Comparison of ENCODE assay signal across 18 mouse cellular contexts in genomic region chr12:79609399-79610010, GRCm38 (mm10).
DNase-seq lines count a peak whose midpoint lies in the region; ATAC-seq lines count a peak whose summit lies in the region.
"Had no signal": no experiment of that assay in that cellular context is flagged by ENCODE, and none has a peak within 500 bp of the region (broad histone marks: within the 10 kb centered on the region; RNA-seq: fewer than 3 reads in every experiment).

No protein-coding gene starts in this region.

- no peak overlapping the region for H3K9ac ChIP-seq in forebrain, embryonic 14.5 days (ENCODE audit: low read length)
- no peak overlapping the region for H3K9ac ChIP-seq in forebrain, embryonic 13.5 days
- H3K9ac ChIP-seq in neural tube, embryonic 11.5 days (ENCODE audit: low read length): no peak overlapping the region
- H3K9ac ChIP-seq in neural tube, embryonic 15.5 days (replicated peaks): no peak overlapping the region
- no peak overlapping the region for H3K9ac ChIP-seq in limb, embryonic 15.5 days
- H3K9ac ChIP-seq: embryonic facial prominence, embryonic 15.5 days; neural tube, embryonic 13.5 days had no signal

- no peak overlapping the region for H3K27ac ChIP-seq in forebrain, embryonic 14.5 days (ENCODE audit: low read depth, low read length)
- H3K27ac ChIP-seq in forebrain, embryonic 13.5 days: no peak overlapping the region
- H3K27ac ChIP-seq in neural tube, embryonic 11.5 days (ENCODE audit: low read depth, low read length): no peak overlapping the region
- no peak overlapping the region for H3K27ac ChIP-seq in neural tube, embryonic 15.5 days (replicated peaks)
- H3K27ac ChIP-seq in limb, embryonic 15.5 days: 0 out of 2 replicates have a peak overlapping the region, but pooled peaks have one; percentile 59
- H3K27ac ChIP-seq: embryonic facial prominence, embryonic 15.5 days; left cerebral cortex, adult 2 months; neural tube, embryonic 13.5 days had no signal

- H3K9me3 ChIP-seq in forebrain, embryonic 14.5 days (replicated peaks; ENCODE audit: control insufficient read depth, low read length): no peaks in the 10 kb centered on the region
- no peaks in the 10 kb centered on the region for H3K9me3 ChIP-seq in forebrain, embryonic 13.5 days (replicated peaks)
- no peaks in the 10 kb centered on the region for H3K9me3 ChIP-seq in neural tube, embryonic 11.5 days (ENCODE audit: control insufficient read depth, low read length)
- H3K9me3 ChIP-seq in neural tube, embryonic 15.5 days (replicated peaks): no peaks in the 10 kb centered on the region
- H3K9me3 ChIP-seq in limb, embryonic 15.5 days: no peaks in the 10 kb centered on the region
- H3K9me3 ChIP-seq: embryonic facial prominence, embryonic 15.5 days; neural tube, embryonic 13.5 days had no signal

- H3K27me3 ChIP-seq in forebrain, embryonic 14.5 days (replicated peaks; ENCODE audit: control insufficient read depth, insufficient read depth, low read length): no peaks in the 10 kb centered on the region
- H3K27me3 ChIP-seq in forebrain, embryonic 13.5 days: no peaks in the 10 kb centered on the region
- no peaks in the 10 kb centered on the region for H3K27me3 ChIP-seq in neural tube, embryonic 11.5 days (ENCODE audit: control insufficient read depth, insufficient read depth, low read length)
- H3K27me3 ChIP-seq in neural tube, embryonic 15.5 days (replicated peaks): no peaks in the 10 kb centered on the region
- H3K27me3 ChIP-seq in limb, embryonic 15.5 days: no peaks in the 10 kb centered on the region
- H3K27me3 ChIP-seq: embryonic facial prominence, embryonic 15.5 days had no signal

- H3K4me2 ChIP-seq in forebrain, embryonic 14.5 days (ENCODE audit: low read length): no peak overlapping the region
- no peak overlapping the region for H3K4me2 ChIP-seq in forebrain, embryonic 13.5 days
- no peak overlapping the region for H3K4me2 ChIP-seq in neural tube, embryonic 11.5 days (ENCODE audit: low read depth)
- H3K4me2 ChIP-seq in neural tube, embryonic 15.5 days: no peak overlapping the region
- H3K4me2 ChIP-seq in limb, embryonic 15.5 days: no peak overlapping the region
- H3K4me2 ChIP-seq: embryonic facial prominence, embryonic 15.5 days; neural tube, embryonic 13.5 days had no signal

- no peak for ATAC-seq in forebrain, embryonic 14.5 days
- ATAC-seq in forebrain, embryonic 13.5 days: no peak
- peak; percentile 85 for ATAC-seq in neural tube, embryonic 11.5 days (ENCODE audit: insufficient read depth, low FRiP score, low TSS enrichment)
- no peak for ATAC-seq in neural tube, embryonic 15.5 days (ENCODE audit: low FRiP score)
- ATAC-seq in limb, embryonic 15.5 days (ENCODE audit: insufficient number of reproducible peaks, low FRiP score, low TSS enrichment, low read depth): no peak
- ATAC-seq in megakaryocyte-erythroid progenitor cell, adult 5-6 weeks (replicated peaks; ENCODE audit: low FRiP score, low TSS enrichment, poor library complexity, severe bottlenecking): no peak
- ATAC-seq: activated CD4-positive, CD25-positive, alpha-beta regulatory T cell, adult 4 months had no signal

- 30% methylated on average over 8 of the region's 8 CpGs for WGBS in forebrain, embryonic 14.5 days
- 30% methylated on average over 8 of the region's 8 CpGs for WGBS in forebrain, embryonic 13.5 days
- 41% methylated on average over 8 of the region's 8 CpGs for WGBS in neural tube, embryonic 11.5 days
- WGBS in neural tube, embryonic 15.5 days: 34% methylated on average over 8 of the region's 8 CpGs
- WGBS in limb, embryonic 15.5 days: 85% methylated on average over 8 of the region's 8 CpGs

- H3K4me1 ChIP-seq in forebrain, embryonic 14.5 days (ENCODE audit: control insufficient read depth, insufficient read depth, low read length): peaks cover 20% of the 10 kb centered on the region
- H3K4me1 ChIP-seq in forebrain, embryonic 13.5 days: peaks cover 44% of the 10 kb centered on the region
- H3K4me1 ChIP-seq in neural tube, embryonic 11.5 days (ENCODE audit: control insufficient read depth, insufficient read depth, low read length): peaks cover 17% of the 10 kb centered on the region
- H3K4me1 ChIP-seq in neural tube, embryonic 15.5 days: peaks cover 22% of the 10 kb centered on the region
- H3K4me1 ChIP-seq in limb, embryonic 15.5 days: peaks cover 48% of the 10 kb centered on the region

- peak; percentile 39 for DNase-seq in forebrain, embryonic 14.5 days (ENCODE audit: low spot score)
- peak; percentile 64 for DNase-seq in neural tube, embryonic 11.5 days (ENCODE audit: low spot score)
- DNase-seq in retina, postnatal 1 day: peak; percentile 95
- no peak for DNase-seq in yolk sac, embryonic 10.5 days (ENCODE audit: low spot score)
- DNase-seq: B cell, adult 2 months; cerebellum, adult 9-11 months; heart, adult 11 months; heart, postnatal 14 days; kidney, adult 11 months; right cerebral cortex, adult 18-20 months had no signal

- no peak overlapping the region for H3K4me3 ChIP-seq in forebrain, embryonic 14.5 days (ENCODE audit: low read depth, low read length)
- H3K4me3 ChIP-seq in forebrain, embryonic 13.5 days: no peak overlapping the region
- no peak overlapping the region for H3K4me3 ChIP-seq in neural tube, embryonic 11.5 days (ENCODE audit: low read depth, low read length)
- H3K4me3 ChIP-seq in neural tube, embryonic 15.5 days (replicated peaks): no peak overlapping the region
- no peak overlapping the region for H3K4me3 ChIP-seq in limb, embryonic 15.5 days
- H3K4me3 ChIP-seq: embryonic facial prominence, embryonic 15.5 days; left cerebral cortex, adult 2 months; neural tube, embryonic 13.5 days had no signal

- H3K36me3 ChIP-seq in forebrain, embryonic 14.5 days (ENCODE audit: control insufficient read depth, insufficient read depth, low read length): no peaks in the 10 kb centered on the region
- no peaks in the 10 kb centered on the region for H3K36me3 ChIP-seq in forebrain, embryonic 13.5 days (ENCODE audit: poor library complexity, severe bottlenecking)
- no peaks in the 10 kb centered on the region for H3K36me3 ChIP-seq in neural tube, embryonic 11.5 days (ENCODE audit: control insufficient read depth, insufficient read depth, low read length)
- no peaks in the 10 kb centered on the region for H3K36me3 ChIP-seq in neural tube, embryonic 15.5 days
- no peaks in the 10 kb centered on the region for H3K36me3 ChIP-seq in limb, embryonic 15.5 days
- H3K36me3 ChIP-seq: embryonic facial prominence, embryonic 15.5 days; neural tube, embryonic 13.5 days had no signal
